Mouse (Mus musculus): Measurements from ENCODE around the gene Hap1.
"Not testable (repeated sequence)": the region's sequence is repeated elsewhere in the genome, so short reads cannot be mapped to it uniquely, and the experiment has no call there.

Gene Hap1

GRCm38 (mm10) chr11:100389931-100390445 is 34.1 kb upstream of the Hap1 start:
- no peak for DNase-seq (ENCODE audit: low spot score)

GRCm38 (mm10) chr11:100388588-100388987 is 32.7 kb upstream of the Hap1 start:
- no peak for DNase-seq (ENCODE audit: low spot score)

- DNase-seq (ENCODE audit: low spot score) = no peak
Measured at GRCm38 (mm10) chr11:100387589-100388375, 31.9 kb upstream of the Hap1 start.

- no peak for DNase-seq (ENCODE audit: low spot score)
Measured at GRCm38 (mm10) chr11:100387111-100387510, 31.2 kb upstream of the Hap1 start.

- DNase-seq (ENCODE audit: low spot score) = no peak
Measured at GRCm38 (mm10) chr11:100386586-100386985, 30.7 kb upstream of the Hap1 start.

- no peak for DNase-seq (ENCODE audit: low spot score)
Measured at GRCm38 (mm10) chr11:100385016-100385415, 29.1 kb upstream of the Hap1 start.

GRCm38 (mm10) chr11:100382682-100383081 is 26.8 kb upstream of the Hap1 start:
- DNase-seq (ENCODE audit: low spot score) = no peak

GRCm38 (mm10) chr11:100379311-100379710 is 23.4 kb upstream of the Hap1 start:
- DNase-seq (ENCODE audit: low spot score) = no peak

GRCm38 (mm10) chr11:100378446-100378845 is 22.5 kb upstream of the Hap1 start:
- DNase-seq (ENCODE audit: low spot score) = no peak

- DNase-seq (ENCODE audit: low spot score) = no peak
Measured at GRCm38 (mm10) chr11:100377989-100378388, 22.1 kb upstream of the Hap1 start.

GRCm38 (mm10) chr11:100376746-100377389 is 20.9 kb upstream of the Hap1 start:
- DNase-seq (ENCODE audit: low spot score) = no peak

- no peak for DNase-seq (ENCODE audit: low spot score)
Measured at GRCm38 (mm10) chr11:100376005-100376404, 20.1 kb upstream of the Hap1 start.

- no peak for DNase-seq (ENCODE audit: low spot score)
Measured at GRCm38 (mm10) chr11:100375127-100375526, 19.2 kb upstream of the Hap1 start.

- DNase-seq (ENCODE audit: low spot score) = no peak
Measured at GRCm38 (mm10) chr11:100371981-100372558, 16.1 kb upstream of the Hap1 start.

GRCm38 (mm10) chr11:100369822-100370221 is 13.9 kb upstream of the Hap1 start:
- no peak for DNase-seq (ENCODE audit: low spot score)

- DNase-seq (ENCODE audit: low spot score) = no peak
Measured at GRCm38 (mm10) chr11:100369145-100369544, 13.2 kb upstream of the Hap1 start.

GRCm38 (mm10) chr11:100362979-100363562 is 7.1 kb upstream of the Hap1 start:
- peak; percentile 68 for DNase-seq (ENCODE audit: low spot score)

GRCm38 (mm10) chr11:100362209-100362978 is 6.5 kb upstream of the Hap1 start:
- DNase-seq (ENCODE audit: low spot score) = peak; percentile 80

GRCm38 (mm10) chr11:100361059-100361458 is 5.1 kb upstream of the Hap1 start:
- DNase-seq (ENCODE audit: low spot score) = not testable (repeated sequence)

GRCm38 (mm10) chr11:100360175-100360574 is 4.2 kb upstream of the Hap1 start:
- no peak for DNase-seq (ENCODE audit: low spot score)

GRCm38 (mm10) chr11:100357408-100357807 is 1.5 kb upstream of the Hap1 start:
- DNase-seq (ENCODE audit: low spot score) = no peak

GRCm38 (mm10) chr11:100356819-100357211 is 887 bp upstream of the Hap1 start:
- DNase-seq (ENCODE audit: low spot score) = no peak

All from ovary, postnatal 14 days (tissue).